Mouse (Mus musculus) spleen, adult 2 months (tissue): ENCODE data around the gene Sh2b1. TPM values are rescaled to one million over a fixed set of nuclear protein-coding genes. Genes with fewer than 3 reads are reported as not detected.
"Not testable (repeated sequence)": the region's sequence is repeated elsewhere in the genome, so short reads cannot be mapped to it uniquely, and the experiment has no call there.

Source experiments
- DNase-seq, 2 experiments: peaks; one replicate each; pipeline versions ENCODE4 v3.0.0 to v3.0.0-alpha.2; 2012 to 2021; ENCODE audit warnings: low spot score in 2 of 2, low read depth in 1 of 2
- H3K27ac ChIP-seq: fragments of 200-500 bp; 2 replicates; pipeline ENCODE4 v1.5.1; 2012; ENCODE audit warnings: low read length, inconsistent platforms; ENCODE audit not compliant: insufficient read depth
- H3K27me3 ChIP-seq: fragments of 200-500 bp; 2 replicates; pipeline ENCODE4 v1.6.1; 2012; ENCODE audit warnings: mild to moderate bottlenecking, moderate library complexity, low read length, inconsistent platforms; ENCODE audit not compliant: control insufficient read depth, insufficient read depth
- H3K36me3 ChIP-seq: fragments of 200-500 bp; 2 replicates; pipeline ENCODE4 v1.6.1; 2012; ENCODE audit warnings: mild to moderate bottlenecking, low read length, inconsistent platforms; ENCODE audit not compliant: control insufficient read depth, insufficient read depth
- H3K4me1 ChIP-seq: fragments of 200-500 bp; 2 replicates; pipeline ENCODE4 v1.6.1; 2011; ENCODE audit warnings: inconsistent platforms; ENCODE audit not compliant: control insufficient read depth, insufficient read depth, insufficient read length
- H3K4me3 ChIP-seq: fragments of 200-500 bp; 2 replicates; pipeline ENCODE4 v1.5.1; 2011; ENCODE audit warnings: mild to moderate bottlenecking, inconsistent platforms; ENCODE audit not compliant: insufficient read depth, insufficient read length; ENCODE audit errors: extremely low read depth
- CTCF ChIP-seq: fragments of 200-500 bp; IDR thresholded peaks from 2 replicates; pipeline ENCODE4 v1.5.1; 2011; ENCODE audit warnings: mild to moderate bottlenecking, inconsistent platforms; ENCODE audit not compliant: insufficient read depth, insufficient read length, insufficient replicate concordance; ENCODE audit errors: extremely low read depth
- POLR2A ChIP-seq: fragments of 200-500 bp; IDR thresholded peaks from 2 replicates; pipeline ENCODE4 v1.6.1; 2011; ENCODE audit warnings: low read depth, low read length, inconsistent platforms
- whole genome bisulfite sequencing: fragments of 180-500 bp; shearing (Covaris S2); methylation state at CpG from one replicate; pipeline ENCODE4 v1.1.7; 2018; 5-methylcytosine and 5-hydroxymethylcytosine counted together
- polyA plus RNA-seq: library from polyadenylated mRNA; depleted of rRNA; stranded (reverse); fragments of >200 nt; gene quantifications from 2 replicates; pipeline ENCODE4 v1.2.3, GENCODE M21; 2012

The Sh2b1 gene
- polyA plus RNA-seq, 1 experiment = 53.4 TPM

DNA sequence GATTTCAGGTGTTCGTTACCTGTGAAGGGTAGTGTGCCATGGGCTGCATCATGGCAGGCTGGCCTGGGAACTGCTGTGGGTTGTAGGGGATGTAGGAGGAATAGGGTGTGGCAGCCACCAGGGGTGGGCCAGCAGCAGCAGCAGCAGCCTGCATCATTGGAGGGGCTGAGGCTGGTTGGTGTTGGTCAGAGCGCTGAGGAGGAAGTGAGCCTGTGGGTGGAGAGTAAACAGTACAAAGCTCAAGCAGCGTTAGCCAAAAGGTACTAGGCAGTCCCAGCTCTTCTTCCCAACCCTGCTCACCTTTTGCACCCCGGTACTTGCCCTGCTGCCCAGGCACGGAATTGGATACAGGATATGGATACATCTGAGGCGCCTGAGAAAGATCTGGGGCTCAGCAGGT, 18.9 kb upstream of the Sh2b1 start:
- no peak for DNase-seq
- no peak for TF ChIP-seq POLR2A
- TF ChIP-seq CTCF = no peak
- no peak overlapping the region for H3K27ac ChIP-seq
- no peak overlapping the region for H3K4me3 ChIP-seq
- no peaks in the 10 kb centered on the region for H3K27me3 ChIP-seq
- H3K36me3 ChIP-seq = peaks cover 64% of the 10 kb centered on the region
- H3K4me1 ChIP-seq = no peaks in the 10 kb centered on the region
- 92% methylated on average over 6 of the region's 6 CpGs for WGBS

GRCm38 (mm10) chr7:126491973-126492372, 16.7 kb upstream of the Sh2b1 start:
- H3K36me3 ChIP-seq = peaks cover 50% of the 10 kb centered on the region
- no peak overlapping the region for H3K27ac ChIP-seq
- TF ChIP-seq POLR2A (no peak), CTCF (no peak)
- H3K27me3 ChIP-seq = no peaks in the 10 kb centered on the region
- WGBS = 81% methylated on average over 11 of the region's 11 CpGs
- H3K4me1 ChIP-seq = peaks cover 5% of the 10 kb centered on the region; the same call in 1 of the 2 replicates
- H3K4me3 ChIP-seq = no peak overlapping the region
- no peak for DNase-seq

- WGBS = 63% methylated on average over 1 of the region's 1 CpGs
These were observed 15.8 kb upstream of the Sh2b1 start for GRCm38 (mm10) chr7:126491005-126491404.

DNA sequence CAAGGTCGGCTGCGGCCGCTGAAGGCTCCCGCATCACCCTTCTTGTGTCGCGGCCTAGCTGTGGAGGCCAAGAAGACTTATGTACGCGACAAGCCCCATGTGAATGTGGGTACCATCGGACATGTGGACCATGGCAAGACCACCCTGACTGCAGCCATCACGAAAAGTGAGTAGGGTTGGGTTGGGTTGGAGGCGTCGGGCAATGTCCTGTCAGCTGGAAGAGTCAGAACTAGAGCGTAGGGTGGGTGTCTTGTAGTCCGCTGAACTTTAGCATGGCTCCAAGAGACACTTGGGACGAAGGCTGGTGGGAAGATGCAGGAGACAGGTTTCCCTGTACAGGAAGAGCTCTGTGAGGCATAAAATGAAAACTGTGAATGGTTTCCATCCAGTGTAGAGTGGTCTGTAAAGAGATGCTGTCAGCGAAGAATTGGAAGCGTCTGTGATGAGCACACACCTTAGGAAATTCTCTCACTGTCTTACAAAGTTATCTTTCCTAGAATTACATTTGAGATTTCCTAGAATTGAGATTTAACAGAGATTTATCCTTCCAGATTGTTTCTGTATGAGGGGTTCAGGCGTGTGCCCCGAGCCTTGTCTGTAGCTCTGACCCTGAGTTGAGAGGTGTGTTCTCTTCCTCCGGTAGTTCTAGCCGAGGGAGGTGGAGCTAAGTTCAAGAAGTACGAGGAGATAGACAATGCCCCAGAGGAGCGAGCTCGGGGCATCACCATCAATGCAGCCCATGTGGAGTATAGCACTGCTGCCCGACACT, 12.6 kb upstream of the Sh2b1 start:
- not testable (repeated sequence) for H3K27ac ChIP-seq, DNase-seq, H3K4me1 ChIP-seq, H3K27me3 ChIP-seq
- 7% methylated on average over 25 of the region's 25 CpGs for WGBS
- peaks cover 13% of the 10 kb centered on the region for H3K36me3 ChIP-seq
- peak overlapping the region; percentile 78 for H3K4me3 ChIP-seq

More at GRCm38 (mm10) chr7:126491005-126491404, 15.8 kb upstream of the Sh2b1 start:
- TF ChIP-seq CTCF = no peak
- no peak for TF ChIP-seq POLR2A
- H3K27ac ChIP-seq = no peak overlapping the region
- H3K36me3 ChIP-seq = peaks cover 42% of the 10 kb centered on the region
- H3K27me3 ChIP-seq = no peaks in the 10 kb centered on the region
- no peak overlapping the region for H3K4me3 ChIP-seq
- DNase-seq = no peak
- peaks cover 7% of the 10 kb centered on the region; the same call in 1 of the 2 replicates for H3K4me1 ChIP-seq

DNA sequence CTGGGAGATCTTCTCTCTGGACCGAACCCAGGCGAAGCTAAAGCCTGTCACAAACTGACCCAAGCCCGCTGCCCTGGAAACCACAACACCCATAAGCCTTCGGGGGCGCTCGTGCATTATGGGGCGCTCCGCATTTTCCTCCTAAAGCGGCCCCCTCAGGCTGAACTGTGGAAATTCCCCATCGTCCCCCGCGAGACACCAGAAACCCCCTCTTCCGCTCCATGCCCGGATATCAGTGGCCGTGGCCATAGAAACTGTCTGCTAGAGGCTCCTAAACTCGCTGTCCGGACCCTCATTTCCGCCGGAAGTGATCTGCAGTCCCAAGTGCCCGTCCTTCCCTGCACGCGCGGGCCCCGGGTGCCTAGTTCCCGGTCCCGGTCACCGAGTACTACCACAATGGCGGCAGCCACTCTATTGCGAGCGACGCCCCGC, 11.8 kb upstream of the Sh2b1 start, which contains the start of gene Tufm:
TSS of gene Tufm (plus strand) at position 310 of the 432 bp plus-strand sequence.
- WGBS = under 1% methylated on average over 32 of the region's 32 CpGs
- H3K27me3 ChIP-seq = no peaks in the 10 kb centered on the region
- peaks cover 6% of the 10 kb centered on the region for H3K36me3 ChIP-seq
- TF ChIP-seq POLR2A = no peak; the same call in 1 of the 2 replicates
- TF ChIP-seq CTCF = no peak
- peak; percentile 83 to 94 for DNase-seq
- H3K4me3 ChIP-seq = peak within 1 kb of the TSS; percentile 78
- peak within 1 kb of the TSS; percentile 82 for H3K27ac ChIP-seq
- peaks cover 7% of the 10 kb centered on the region; the same call in 1 of the 2 replicates for H3K4me1 ChIP-seq

DNA sequence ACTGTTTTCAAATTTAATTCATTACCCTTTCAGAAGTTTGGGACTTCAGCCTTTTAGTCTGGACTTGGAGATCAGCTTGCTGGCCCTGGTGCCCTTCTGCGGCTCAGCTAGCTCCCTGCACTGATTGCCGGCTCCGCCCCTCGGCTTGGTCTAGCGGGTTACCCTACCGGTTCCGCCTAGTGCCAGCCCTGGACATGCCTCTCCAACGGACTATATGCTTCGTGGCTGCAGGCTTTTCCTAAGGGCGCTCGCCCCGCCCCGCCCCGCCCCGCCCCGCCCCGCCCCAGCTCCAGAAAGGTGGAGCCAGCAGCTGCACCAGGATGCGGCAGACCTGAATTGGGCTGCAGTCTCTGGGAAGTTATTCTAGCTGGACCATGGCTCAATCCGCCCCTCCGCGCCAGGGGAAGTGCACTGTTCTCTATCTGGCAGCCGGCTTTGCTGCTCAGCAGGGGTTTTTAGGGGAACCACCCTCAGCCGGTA, 7.2 kb upstream of the Sh2b1 start:
- no peaks in the 10 kb centered on the region for H3K36me3 ChIP-seq

GRCm38 (mm10) chr7:126481699-126482098, 6.5 kb upstream of the Sh2b1 start:
- no peak for DNase-seq
- peak overlapping the region; percentile 14; the same call in 1 of the 2 replicates for H3K4me3 ChIP-seq

More for the DNA sequence above, 7.2 kb upstream of the Sh2b1 start:
- no peaks in the 10 kb centered on the region for H3K27me3 ChIP-seq
- H3K27ac ChIP-seq = peak overlapping the region; percentile 31
- H3K4me1 ChIP-seq = 0 out of 2 replicates have a peak, but pooled peaks cover 2% of the 10 kb centered on the region
- WGBS = under 1% methylated on average over 23 of the region's 23 CpGs
- H3K4me3 ChIP-seq = peak overlapping the region; percentile 42; the same call in 1 of the 2 replicates
- no peak for TF ChIP-seq CTCF
- no peak for TF ChIP-seq POLR2A
- peak in 1 of 2 experiments; percentile 63 for DNase-seq

More at GRCm38 (mm10) chr7:126481699-126482098, 6.5 kb upstream of the Sh2b1 start:
- Histone ChIP-seq H3K36me3 (no peaks in the 10 kb centered on the region), H3K4me1 (0 out of 2 replicates have a peak, but pooled peaks cover 1% of the 10 kb centered on the region), H3K27me3 (no peaks in the 10 kb centered on the region), H3K27ac (no peak overlapping the region)
- 15% methylated on average over 5 of the region's 5 CpGs for WGBS
- no peak for TF ChIP-seq POLR2A
- no peak for TF ChIP-seq CTCF
